ENCODE assay signal across 7 mouse cellular contexts in the genomic region with DNA sequence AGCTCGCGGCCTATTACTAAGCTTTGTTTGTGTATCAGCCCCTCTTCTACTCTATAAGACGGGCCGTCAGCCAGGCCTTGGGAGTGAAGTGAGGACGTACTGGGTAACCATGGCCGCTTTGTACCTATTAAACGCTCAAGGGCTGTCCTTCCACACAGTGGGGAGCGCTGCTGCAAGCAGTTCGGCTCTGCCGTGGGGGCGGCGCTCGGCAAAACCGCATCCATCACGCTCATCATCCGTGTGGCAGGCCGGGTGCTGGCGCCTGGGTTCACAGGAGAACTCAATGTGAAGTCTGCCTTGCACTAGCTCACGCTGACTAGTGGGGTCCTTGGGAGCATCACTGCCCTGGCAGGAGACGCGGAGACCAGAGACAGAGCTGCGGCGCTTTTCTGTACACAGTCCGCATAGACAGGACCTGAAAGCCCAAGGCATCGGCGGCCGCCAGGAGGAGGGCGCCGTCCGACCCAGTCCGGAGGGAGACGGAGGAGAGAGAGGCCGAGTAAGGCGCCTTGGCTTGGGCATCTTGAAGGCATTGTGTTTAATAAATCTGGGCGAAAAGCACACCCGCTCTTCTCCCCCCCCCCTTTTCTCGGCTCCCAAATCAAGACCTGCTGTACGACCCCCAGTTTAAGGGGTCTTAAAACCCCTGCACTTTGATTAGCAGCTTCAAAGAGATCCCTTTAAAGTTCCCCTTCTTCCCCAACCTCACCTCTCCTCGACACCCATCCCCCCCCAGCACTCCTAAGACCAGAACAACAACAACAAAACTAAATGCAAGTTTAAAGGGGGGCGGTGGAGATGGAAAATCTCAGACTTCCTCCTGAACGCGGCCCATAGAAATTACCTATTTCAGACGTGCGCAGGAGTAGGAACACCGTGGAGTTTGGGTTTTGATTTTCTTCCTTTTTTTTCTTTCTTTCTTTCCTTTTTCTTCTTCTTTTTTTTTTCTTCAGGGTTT. TPM values are rescaled to one million over a fixed set of nuclear protein-coding genes. Genes with fewer than 3 reads are reported as not detected.
A peak's percentile ranks its signal among the peaks of the same experiment; 100 is the strongest.
DNase-seq lines count a peak whose midpoint lies in the region; ATAC-seq and TF ChIP-seq lines count a peak whose summit lies in the region.

No protein-coding gene starts in this region.

- H3K4me3 ChIP-seq in cortical plate, adult 2 months (ENCODE audit: insufficient read depth, low read length): 0 out of 2 replicates have a peak overlapping the region, but pooled peaks have one; percentile 4
- H3K4me3 ChIP-seq in heart, embryonic 14.5 days (ENCODE audit: control insufficient read depth in 1 of 2, insufficient read depth in 1 of 2, low read depth in 1 of 2, low read length in 2 of 2): peak overlapping the region; percentile 23 to 26

- ATAC-seq in CD4-positive, CD25-positive, alpha-beta regulatory T cell, adult 4 months: peak; percentile 4
- ATAC-seq in heart, embryonic 14.5 days (ENCODE audit: insufficient number of reproducible peaks, insufficient read depth, low FRiP score, low read depth): no peak

- peak overlapping the region; percentile 48 for H3K9ac ChIP-seq in heart, embryonic 14.5 days (ENCODE audit: low read length)

- peaks cover 2% of the 10 kb centered on the region; the same call in 1 of the 2 replicates for H3K4me1 ChIP-seq in cortical plate, adult 2 months (ENCODE audit: control insufficient read depth, insufficient read depth, low read length)
- peaks cover 28 to 48% of the 10 kb centered on the region in 2 experiments for H3K4me1 ChIP-seq in heart, embryonic 14.5 days (ENCODE audit: control insufficient read depth in 2 of 2, insufficient read depth in 2 of 2, low read length in 2 of 2)

- no peak for TF ChIP-seq CTCF in cortical plate, adult 2 months (IDR thresholded peaks at IDR 0.05; ENCODE audit: extremely low read depth, insufficient read depth, low read length)

- H3K9me3 ChIP-seq in heart, embryonic 14.5 days (ENCODE audit: control insufficient read depth, low read length): no peaks in the 10 kb centered on the region

- peak; percentile 81 for DNase-seq in Muller cell, postnatal 12 days (ENCODE audit: inconsistent ontology term)
- DNase-seq in kidney, postnatal 10 days: peak; percentile 55
- DNase-seq in lung, postnatal 14 days: peak; percentile 55
- DNase-seq in right cerebral cortex, postnatal 36 days (ENCODE audit: low spot score in 2 of 2): peak; percentile 30 to 38

- under 1% methylated on average over 44 of the region's 45 CpGs for WGBS in heart, embryonic 14.5 days

- no peak overlapping the region for H3K27ac ChIP-seq in cortical plate, adult 2 months (ENCODE audit: insufficient read depth, low read length)
- 0 out of 4 replicates have a peak overlapping the region, but pooled peaks of 1 of the 2 experiments have one; percentile 8 for H3K27ac ChIP-seq in heart, embryonic 14.5 days (replicated peaks in 1 of 2; ENCODE audit: control insufficient read depth in 1 of 2, insufficient read depth in 1 of 2, low read depth in 2 of 2, low read length in 2 of 2)

- no peaks in the 10 kb centered on the region for H3K36me3 ChIP-seq in heart, embryonic 14.5 days (ENCODE audit: control insufficient read depth, insufficient read depth, low read length)

- H3K27me3 ChIP-seq in heart, embryonic 14.5 days (ENCODE audit: control insufficient read depth, insufficient read depth, low read length): peaks cover 43% of the 10 kb centered on the region

- H3K4me2 ChIP-seq in heart, embryonic 14.5 days (ENCODE audit: low read length): peak overlapping the region; percentile 96

- TF ChIP-seq POLR2A in cortical plate, adult 2 months (IDR thresholded peaks at IDR 0.05; ENCODE audit: extremely low read depth, insufficient read depth, low read length): no peak

RNA-seq across cellular contexts. Expression of gene Tle3, which starts 2.6 kb away (rescaled TPM):
- 10 to 100 TPM; 19.6 to 23.7 TPM for polyA plus RNA-seq in CD4-positive, CD25-positive, alpha-beta regulatory T cell, adult 4 months (2017; shearing (Covaris generic))
- polyA plus RNA-seq in cortical plate, adult 2 months (2012; rRNA removed): 36.2 and 36.6 TPM in 2 replicates
- polyA plus RNA-seq in heart, embryonic 14.5 days (2014; fragmentation: Nextera tagmentation; extraction: Ambion mirVana): 5.2 and 6.4 TPM in 2 replicates
